Mouse (Mus musculus) CD4-positive naive resting alpha-beta T cell, adult 57 days (primary cell): ENCODE measurements around the gene Gm21411. TPM values are rescaled to one million over a fixed set of nuclear protein-coding genes. Genes with fewer than 3 reads are reported as not detected.

Experiments
- total RNA-seq: library from RNA; stranded (reverse); gene quantifications from one replicate; pipeline ENCODE4 v1.2.4, GENCODE M21; 2023

The Gm21411 gene
- total RNA-seq = not detected

GRCm38 (mm10) chr4:146909386-146910137 lies at the start of gene Gm21411:
Gene Gm21411 (minus strand): TSS chr4:146909590.

Other genes with a start within 250 kb of the Gm21411 start
- gene Zfp989, start 62.4 kb upstream of the Gm21411 start, total RNA-seq = not detected
- gene Rex2, start 112.3 kb upstream of the Gm21411 start, total RNA-seq = 1.1 TPM
- 2.6 TPM for gene Zfp991, start 222.4 kb upstream of the Gm21411 start, total RNA-seq